Mouse (Mus musculus) ES-E14 (cell line): ENCODE results near the gene Tlr13.

Experiments
- CHD2 ChIP-seq: IDR thresholded peaks from 2 replicates; pipeline ENCODE4 v1.6.1; 2014; ENCODE audit warnings: mild to moderate bottlenecking, low read depth, low read length, inconsistent platforms
- HCFC1 ChIP-seq: IDR thresholded peaks from 2 replicates; pipeline ENCODE4 v1.6.1; 2012; ENCODE audit warnings: low read length, inconsistent platforms, borderline replicate concordance; ENCODE audit not compliant: insufficient read depth
- MAFK ChIP-seq: IDR thresholded peaks from 2 replicates; pipeline ENCODE4 v1.6.1; 2014; ENCODE audit warnings: mild to moderate bottlenecking, low read depth, low read length, inconsistent platforms; ENCODE audit not compliant: insufficient read depth
- ZC3H11A ChIP-seq: IDR thresholded peaks from 2 replicates; pipeline ENCODE4 v1.6.1; 2012; ENCODE audit warnings: low read depth, mild to moderate bottlenecking, inconsistent platforms, low read length, borderline replicate concordance
- ZNF384 ChIP-seq: IDR thresholded peaks from 2 replicates; pipeline ENCODE4 v1.6.1; 2012; ENCODE audit warnings: low read depth, low read length, inconsistent platforms

- TF ChIP-seq ZNF384 (no peak), ZC3H11A (no peak), MAFK (no peak), CHD2 (no peak), HCFC1 (no peak)
These were observed 44.7 kb downstream of the Tlr13 start for GRCm38 (mm10) chrX:106187737-106188136.
